Mouse (Mus musculus) CH12.LX (cell line): ENCODE measurements around the gene Herc3. TPM values are rescaled to one million over a fixed set of nuclear protein-coding genes. Genes with fewer than 3 reads are reported as not detected.
"Not testable (repeated sequence)": the region's sequence is repeated elsewhere in the genome, so short reads cannot be mapped to it uniquely, and the experiment has no call there.

Experiments used
- DNase-seq: peaks from one replicate; pipeline ENCODE4 v3.0.0-alpha.2; 2013; ENCODE audit errors: extremely low read depth
- H3K27ac ChIP-seq: 2 replicates; pipeline ENCODE4 v1.5.1; 2012; ENCODE audit warnings: low read depth, mild to moderate bottlenecking, control low read depth, moderate library complexity; ENCODE audit not compliant: insufficient read depth
- H3K27me3 ChIP-seq: replicated peaks from 2 replicates; pipeline ENCODE3; 2012; ENCODE audit warnings: inconsistent platforms
- H3K36me3 ChIP-seq, 2 experiments: replicated peaks in 1 of 2; 2 replicates each; pipeline versions ENCODE3 to v1.6.1; 2012; ENCODE audit warnings: inconsistent platforms in 1 of 2, low read length in 1 of 2, mild to moderate bottlenecking in 1 of 2, mixed read lengths in 1 of 2, moderate library complexity in 1 of 2; ENCODE audit not compliant: control insufficient read depth in 1 of 2, insufficient read depth in 1 of 2
- H3K4me1 ChIP-seq, 2 experiments: 2 replicates each; pipeline ENCODE4 v1.6.1; 2012; ENCODE audit warnings: inconsistent platforms in 1 of 2, moderate library complexity in 1 of 2; ENCODE audit not compliant: insufficient read depth in 2 of 2, control insufficient read depth in 1 of 2
- H3K4me2 ChIP-seq: 2 replicates; pipeline ENCODE4 v1.6.1; 2012; ENCODE audit warnings: low read depth, mild to moderate bottlenecking, control low read depth; ENCODE audit not compliant: poor library complexity, insufficient read depth, severe bottlenecking
- H3K4me3 ChIP-seq, 3 experiments: fragments of 150-350 bp in 1 of 3; sonication (generic) in 1 of 3; replicated peaks in 1 of 3; 2 replicates each; pipeline versions ENCODE3 to v1.5.1; 2011 to 2012; ENCODE audit warnings: low read depth in 2 of 3, low read length in 2 of 3, mild to moderate bottlenecking in 2 of 3, moderate library complexity in 2 of 3, control low read depth in 1 of 3, improper control_type of control experiment in 1 of 3, inconsistent platforms in 1 of 3, mixed read lengths in 1 of 3; ENCODE audit not compliant: poor library complexity in 1 of 3
- H3K79me2 ChIP-seq: replicated peaks from 2 replicates; pipeline ENCODE4 v1.6.1; 2012; ENCODE audit warnings: mild to moderate bottlenecking, moderate library complexity; ENCODE audit not compliant: control insufficient read depth, poor library complexity, insufficient read depth, severe bottlenecking; ENCODE audit errors: extremely low read depth
- H3K9ac ChIP-seq: 2 replicates; pipeline ENCODE4 v1.6.1; 2012; ENCODE audit warnings: low read depth, mild to moderate bottlenecking, control low read depth, moderate library complexity; ENCODE audit not compliant: insufficient read depth
- H3K9me3 ChIP-seq: replicated peaks from 2 replicates; pipeline ENCODE3; 2012; ENCODE audit warnings: low read length, inconsistent platforms, mixed read lengths
- BHLHE40 ChIP-seq: IDR thresholded peaks from 2 replicates; pipeline ENCODE4 v1.6.1; 2011; ENCODE audit warnings: mild to moderate bottlenecking, low read depth, low read length, improper control_type of control experiment
- CHD2 ChIP-seq: IDR thresholded peaks from 2 replicates; pipeline ENCODE4 v1.6.1; 2011; ENCODE audit warnings: low read length, improper control_type of control experiment
- CTCF ChIP-seq, 2 experiments: IDR thresholded peaks in 1 of 2; conservative IDR thresholded peaks in 1 of 2; 2 replicates each; pipeline ENCODE4 v1.5.1; 2011 to 2012; ENCODE audit warnings: low read depth in 2 of 2, low read length in 2 of 2, improper control_type of control experiment in 1 of 2, inconsistent platforms in 1 of 2, mild to moderate bottlenecking in 1 of 2, moderate library complexity in 1 of 2
- E2F4 ChIP-seq: IDR thresholded peaks from 2 replicates; pipeline ENCODE4 v1.6.1; 2011; ENCODE audit warnings: low read depth, low read length, improper control_type of control experiment; ENCODE audit not compliant: insufficient replicate concordance
- EP300 ChIP-seq: IDR thresholded peaks from 2 replicates; pipeline ENCODE4 v1.6.1; 2011; ENCODE audit warnings: low read length, improper control_type of control experiment
- JUN ChIP-seq: IDR thresholded peaks from 2 replicates; pipeline ENCODE4 v1.6.1; 2011; ENCODE audit warnings: low read depth, mild to moderate bottlenecking, low read length, improper control_type of control experiment, moderate library complexity; ENCODE audit not compliant: insufficient read depth
- JUND ChIP-seq: conservative IDR thresholded peaks from 2 replicates; pipeline ENCODE4 v1.6.1; 2011; ENCODE audit warnings: low read depth, low read length, improper control_type of control experiment
- KAT2A ChIP-seq: IDR thresholded peaks from 2 replicates; pipeline ENCODE4 v1.6.1; 2012; ENCODE audit warnings: low read length, improper control_type of control experiment, inconsistent platforms; ENCODE audit not compliant: insufficient replicate concordance
- MAX ChIP-seq: IDR thresholded peaks from 2 replicates; pipeline ENCODE4 v1.6.1; 2011; ENCODE audit warnings: low read length, improper control_type of control experiment
- MAZ ChIP-seq: IDR thresholded peaks from 2 replicates; pipeline ENCODE4 v1.6.1; 2012; ENCODE audit warnings: low read depth, mild to moderate bottlenecking, inconsistent platforms, low read length, improper control_type of control experiment, moderate library complexity
- MEF2A ChIP-seq: IDR thresholded peaks from 2 replicates; pipeline ENCODE4 v1.6.1; 2014; ENCODE audit warnings: low read depth, mild to moderate bottlenecking, inconsistent platforms, low read length, improper control_type of control experiment, borderline replicate concordance
- POLR2A ChIP-seq: IDR thresholded peaks from 2 replicates; pipeline ENCODE4 v1.6.1; 2011; ENCODE audit warnings: low read depth, mild to moderate bottlenecking, improper control_type of control experiment, low read length
- POLR2AphosphoS2 ChIP-seq: IDR thresholded peaks from 2 replicates; pipeline ENCODE4 v1.6.1; 2011; ENCODE audit warnings: low read depth, low read length, improper control_type of control experiment
- SIN3A ChIP-seq: IDR thresholded peaks from 2 replicates; pipeline ENCODE4 v1.6.1; 2012; ENCODE audit warnings: low read length, improper control_type of control experiment, inconsistent platforms
- TBP ChIP-seq: conservative IDR thresholded peaks from 2 replicates; pipeline ENCODE4 v1.6.1; 2011; ENCODE audit warnings: low read depth, low read length, improper control_type of control experiment
- USF1 ChIP-seq: IDR thresholded peaks from 2 replicates; pipeline ENCODE4 v1.6.1; 2014; ENCODE audit warnings: low read depth, mild to moderate bottlenecking, inconsistent platforms, low read length, improper control_type of control experiment
- USF2 ChIP-seq: conservative IDR thresholded peaks from 2 replicates; pipeline ENCODE4 v1.6.1; 2011; ENCODE audit warnings: low read depth, low read length, improper control_type of control experiment
- ZMIZ1 ChIP-seq: IDR thresholded peaks from 2 replicates; pipeline ENCODE4 v1.6.1; 2012; ENCODE audit warnings: low read depth, mild to moderate bottlenecking, inconsistent platforms, low read length, improper control_type of control experiment
- ZNF384 ChIP-seq: IDR thresholded peaks from 2 replicates; pipeline ENCODE4 v1.6.1; 2012; ENCODE audit warnings: low read depth, low read length, improper control_type of control experiment, inconsistent platforms
- dilution Hi-C: fragments of 300-500 bp; cut with MboI; formaldehyde crosslinking; loops from 2 replicates; pipeline ENCODE4 v1.14.3; 2020; ENCODE audit warnings: low sequenced_read_pairs; ENCODE audit not compliant: extremely low pct_unique_long_range_greater_than_20kb, extremely low pct_ligation_motif_present
- in situ Hi-C: fragments of 300-500 bp; cut with MboI; formaldehyde crosslinking; loops from 3 replicates; pipeline ENCODE4 v1.14.3; 2019; ENCODE audit warnings: low sequenced_read_pairs, low pct_ligation_motif_present, low pct_unique_long_range_greater_than_20kb, mixed read lengths
- polyA plus RNA-seq: library from polyadenylated mRNA; unstranded; fragments of >175 nt; gene quantifications from 2 replicates; pipeline ENCODE4 v1.2.1, GENCODE M21; 2012; ENCODE audit warnings: low read depth; ENCODE audit not compliant: insufficient read length
- total RNA-seq, 2 experiments: library from RNA; depleted of rRNA; stranded (reverse); fragments of 300-350 nt in 1 of 2; fragments of >200 nt in 1 of 2; gene quantifications; 2 replicates each; pipeline ENCODE4 v1.2.3; 2012 to 2014

Herc3 gene
- total and polyA plus RNA-seq, 3 experiments = 15.7 to 19.1 (median 17.8) TPM

- DNase-seq = no peak
- no peak overlapping the region for H3K27ac ChIP-seq
- no peak for TF ChIP-seq MAZ
- TF ChIP-seq BHLHE40 = no peak
- no peak for TF ChIP-seq CTCF (conservative IDR thresholded peaks at IDR 0.05 in 1 of 2, IDR thresholded peaks at IDR 0.05 in 1 of 2; ENCODE audit: low read depth in 2 of 2, low read length in 2 of 2)
- no peak for TF ChIP-seq KAT2A
- TF ChIP-seq POLR2A = no peak
- TF ChIP-seq JUN = no peak
- TF ChIP-seq USF2 = no peak
- no peak for TF ChIP-seq ZNF384
- TF ChIP-seq EP300 = no peak
- TF ChIP-seq POLR2AphosphoS2 = no peak
- no peak for TF ChIP-seq SIN3A
- no peak for TF ChIP-seq JUND
- TF ChIP-seq USF1 = no peak
- TF ChIP-seq TBP = no peak
- TF ChIP-seq ZMIZ1 = no peak
- no peak for TF ChIP-seq MEF2A
- TF ChIP-seq MAX = no peak
- TF ChIP-seq CHD2 = no peak
- no peak for TF ChIP-seq E2F4
- TF ChIP-seq, all 38 proteins: peak for 0
- Histone ChIP-seq H3K79me2 (no peaks in the 10 kb centered on the region), H3K4me1 (no peaks in the 10 kb centered on the region), H3K4me2 (no peak overlapping the region), H3K9me3 (no peaks in the 10 kb centered on the region), H3K9ac (no peak overlapping the region), H3K4me3 (no peak overlapping the region), H3K27me3 (no peaks in the 10 kb centered on the region), H3K36me3 (peaks cover 7 to 61% of the 10 kb centered on the region in 2 experiments)
- dilution Hi-C loops (no loop called here), in situ Hi-C loops (no loop called here)
Observed at GRCm38 (mm10) chr6:58863631-58864235, 32.5 kb downstream of the Herc3 start.

GRCm38 (mm10) chr6:58867858-58868257 is 36.6 kb downstream of the Herc3 start:
- H3K4me3 ChIP-seq, H3K79me2 ChIP-seq, H3K4me2 ChIP-seq, H3K4me1 ChIP-seq, H3K9me3 ChIP-seq, H3K9ac ChIP-seq, dilution Hi-C loops, in situ Hi-C loops, DNase-seq, H3K27me3 ChIP-seq, H3K27ac ChIP-seq: not testable (repeated sequence)
- H3K36me3 ChIP-seq = peaks cover 3 to 53% of the 10 kb centered on the region in 2 experiments
